Mouse (Mus musculus) heart, postnatal 36 days (tissue): ENCODE results near the gene Kcnk7. TPM values are rescaled to one million over a fixed set of nuclear protein-coding genes. Genes with fewer than 3 reads are reported as not detected.
"Not testable (repeated sequence)": the region's sequence is repeated elsewhere in the genome, so short reads cannot be mapped to it uniquely, and the experiment has no call there.

Experiments
- DNase-seq, 2 experiments: peaks; one replicate each; pipeline ENCODE4 v3.0.0; 2021 to 2022
- intact Hi-C: fragments of 180-260 bp; cut with DNase I; formaldehyde crosslinking; loops from one replicate; pipeline ENCODE4 v1.15.1; 2025
- total RNA-seq, 2 experiments: library from RNA; stranded (reverse); gene quantifications; 2 replicates each; pipeline ENCODE4 v1.2.3; 2021

Gene Kcnk7
- not detected for total RNA-seq

- DNase-seq = no peak
- intact Hi-C loops = loop anchor here (5.0 kb wide), 1 partner anchor 153 kb away; no protein-coding TSS in a partner anchor
These were observed at the start of gene Kcnk7 for GRCm38 (mm10) chr19:5704163-5704800. Gene Kcnk7 (plus strand): TSS chr19:5704367.

- intact Hi-C loops = no loop called here
- DNase-seq = no peak
These were observed 49.4 kb upstream of the Kcnk7 start for GRCm38 (mm10) chr19:5654720-5655298.

- intact Hi-C loops = loop anchor here (2.0 kb wide), 2 partner anchors 20 to 50 kb away; partner anchors contain the start of gene Kat5
These were observed 43.0 kb upstream of the Kcnk7 start for GRCm38 (mm10) chr19:5660942-5661751.

GRCm38 (mm10) chr19:5662310-5662709 is 41.9 kb upstream of the Kcnk7 start:
- intact Hi-C loops = no loop called here
- DNase-seq = no peak

More at GRCm38 (mm10) chr19:5660942-5661751, 43.0 kb upstream of the Kcnk7 start:
- DNase-seq = peak; percentile 54 to 69

- intact Hi-C loops = no loop called here
- peak; percentile 95 to 97 for DNase-seq
These were observed 40.9 kb upstream of the Kcnk7 start, which contains the start of gene Sipa1 for GRCm38 (mm10) chr19:5662981-5663913. Gene Sipa1 (minus strand): TSS chr19:5663707.

GRCm38 (mm10) chr19:5664669-5665257 is 39.4 kb upstream of the Kcnk7 start:
- intact Hi-C loops = no loop called here
- no peak for DNase-seq

GRCm38 (mm10) chr19:5665465-5665864 is 38.7 kb upstream of the Kcnk7 start:
- intact Hi-C loops = no loop called here
- no peak for DNase-seq

- no peak for DNase-seq
- intact Hi-C loops = no loop called here
These were observed 37.8 kb upstream of the Kcnk7 start for GRCm38 (mm10) chr19:5666386-5666785.

- DNase-seq = no peak
- intact Hi-C loops = no loop called here
These were observed 35.8 kb upstream of the Kcnk7 start for GRCm38 (mm10) chr19:5668372-5668771.

- no peak for DNase-seq
- intact Hi-C loops = no loop called here
These were observed 23.7 kb upstream of the Kcnk7 start for GRCm38 (mm10) chr19:5680432-5680831.

GRCm38 (mm10) chr19:5684236-5684635 is 19.9 kb upstream of the Kcnk7 start:
- intact Hi-C loops = no loop called here
- no peak for DNase-seq

GRCm38 (mm10) chr19:5684985-5685384 is 19.2 kb upstream of the Kcnk7 start:
- intact Hi-C loops = no loop called here
- no peak for DNase-seq

- intact Hi-C loops = no loop called here
- no peak for DNase-seq
These were observed 18.7 kb upstream of the Kcnk7 start for GRCm38 (mm10) chr19:5685431-5685830.

GRCm38 (mm10) chr19:5685861-5686260 is 18.3 kb upstream of the Kcnk7 start:
- intact Hi-C loops = loop anchor here (2.0 kb wide), 1 partner anchor 77 kb away; no protein-coding TSS in a partner anchor
- DNase-seq = no peak

- intact Hi-C loops = loop anchor here (2.0 kb wide), 1 partner anchor 78 kb away; no protein-coding TSS in a partner anchor
- no peak for DNase-seq
These were observed 17.7 kb upstream of the Kcnk7 start for GRCm38 (mm10) chr19:5686437-5686836.

GRCm38 (mm10) chr19:5686954-5687353 is 17.2 kb upstream of the Kcnk7 start:
- DNase-seq = not testable (repeated sequence)
- intact Hi-C loops = loop anchor here (2.0 kb wide), 1 partner anchor 78 kb away; no protein-coding TSS in a partner anchor

- no peak for DNase-seq
- intact Hi-C loops = loop anchor here (2.0 kb wide), 2 partner anchors 51 to 79 kb away; partner anchors contain the start of gene Rela
These were observed 16.4 kb upstream of the Kcnk7 start for GRCm38 (mm10) chr19:5687738-5688137.

- intact Hi-C loops = loop anchor here (1.0 to 2.0 kb wide), 2 partner anchors 39 to 52 kb away; partner anchors contain the start of gene Rela
- peak; percentile 95 to 96 for DNase-seq
These were observed 15.7 kb upstream of the Kcnk7 start, which contains the start of the genes Map3k11 and Pcnx3 for GRCm38 (mm10) chr19:5688200-5689087. Gene Map3k11 (plus strand): TSS chr19:5688742. Gene Pcnx3 (minus strand): TSS chr19:5688908.
